Mouse (Mus musculus) limb, embryonic 15.5 days (tissue): ENCODE data around the gene Ric1. TPM values are rescaled to one million over a fixed set of nuclear protein-coding genes. Genes with fewer than 3 reads are reported as not detected.

Experiments
- polyA plus RNA-seq: library from polyadenylated mRNA; unstranded; fragments of >200 nt; fragmentation: Nextera tagmentation; extraction: Ambion mirVana; gene quantifications from 2 replicates; pipeline ENCODE4 v1.2.1, GENCODE M21; 2015

Ric1 gene
- polyA plus RNA-seq, 1 experiment from 2014 or later, result 19.8 TPM

Other genes starting within 250 kb of the Ric1 start
- gene Insl6, start 196.9 kb upstream of the Ric1 start, polyA plus RNA-seq, result 3.9 and 5.0 TPM in 2 replicates
- gene Rln1, start 187.6 kb upstream of the Ric1 start, polyA plus RNA-seq, result 0.14 and 0.57 TPM in 2 replicates
- gene Plgrkt, start 154.9 kb upstream of the Ric1 start, polyA plus RNA-seq, result 70.3 and 72.3 TPM in 2 replicates
- gene Cd274, start 154.8 kb upstream of the Ric1 start, polyA plus RNA-seq, result 0.31 and 0.36 TPM in 2 replicates
- gene Pdcd1lg2, start 111.4 kb upstream of the Ric1 start, polyA plus RNA-seq, result not detected in 2 replicates
- 16.9 and 21.5 TPM in 2 replicates for gene Ermp1, start 126.1 kb downstream of the Ric1 start, polyA plus RNA-seq
- gene Mlana, start 175.5 kb downstream of the Ric1 start, polyA plus RNA-seq, result 1.6 and 1.7 TPM in 2 replicates